16 mouse cellular contexts compared by ENCODE assay signal in the genomic region with DNA sequence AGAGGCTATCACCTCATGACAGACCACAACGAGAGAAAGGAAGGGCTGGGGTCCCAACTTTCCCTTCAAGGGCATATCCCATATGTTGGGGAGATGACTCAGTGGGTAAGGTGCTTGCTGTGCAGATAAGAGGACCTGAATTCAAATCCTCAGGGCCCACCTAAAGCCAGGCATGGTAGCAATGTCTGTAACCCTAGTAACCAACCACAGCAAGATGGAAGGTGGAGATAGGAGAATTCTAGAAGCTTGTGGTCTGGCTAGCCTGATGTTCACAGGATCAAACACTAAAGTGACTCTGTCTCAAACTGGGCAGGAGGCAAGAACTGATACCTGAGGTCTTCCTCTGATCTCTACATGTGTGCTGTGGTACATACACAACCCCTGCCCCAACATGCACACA. TPM values are rescaled to one million over a fixed set of nuclear protein-coding genes. Genes with fewer than 3 reads are reported as not detected.
DNase-seq lines count a peak whose midpoint lies in the region; ATAC-seq lines count a peak whose summit lies in the region.
"Had no signal": no experiment of that assay in that cellular context is flagged by ENCODE, and none has a peak within 500 bp of the region (broad histone marks: within the 10 kb centered on the region; RNA-seq: fewer than 3 reads in every experiment).

No protein-coding gene starts in this region.

- ATAC-seq in megakaryocyte-erythroid progenitor cell, adult 5-6 weeks (replicated peaks; ENCODE audit: low FRiP score, low TSS enrichment, poor library complexity, severe bottlenecking), result peak; percentile 72
- ATAC-seq: forebrain, embryonic 14.5 days; forebrain, postnatal 0 days; intestine, postnatal 0 days had no signal

- peak; percentile 63 for DNase-seq in 416B (ENCODE audit: low read depth)
- DNase-seq in CD4-positive helper T cell, adult 2 months (ENCODE audit: low read depth, low spot score), result peak; percentile 9
- DNase-seq in MEL-GATA-1-ER (ENCODE audit: extremely low read depth, low read depth), result peak; percentile 41
- no peak for DNase-seq in frontal cortex, postnatal 25 days (ENCODE audit: low spot score in 2 of 2)
- DNase-seq in MN1 (ENCODE audit: low spot score), result no peak
- DNase-seq: adrenal gland, adult 2 months; adrenal gland, postnatal 14 days; cerebellum, adult 18-20 months; cerebellum, adult 9-10 months; cerebellum, postnatal 14 days; forebrain, postnatal 0 days; gastrocnemius, postnatal 10 days; gastrocnemius, postnatal 36 days had no signal

RNA-seq across cellular contexts. Expression of a gene that starts 9.9 kb away (rescaled TPM):
- 19.1 and 28.6 TPM in 2 replicates for total RNA-seq in megakaryocyte-erythroid progenitor cell, adult 5-6 weeks (2014; fragmentation: Nextera tagmentation)
- total RNA-seq in megakaryocyte-erythroid progenitor cell, adult 5-6 weeks (2017), result 22.2 and 25.9 TPM in 2 replicates

RNA-seq across cellular contexts. Expression of a gene that starts 58.0 kb away (rescaled TPM):
- 70.2 and 107 TPM in 2 replicates for total RNA-seq in megakaryocyte-erythroid progenitor cell, adult 5-6 weeks (2014; fragmentation: Nextera tagmentation)
- 75.1 and 92.8 TPM in 2 replicates for total RNA-seq in megakaryocyte-erythroid progenitor cell, adult 5-6 weeks (2017)

Comparison
In these comparisons a context has a peak if more than half of its experiments do, and no peak if none do; other contexts are left out.
1. DNase-seq: peak in 416B (single experiment), CD4-positive helper T cell, adult 2 months (single experiment) and MEL-GATA-1-ER (single experiment); none in frontal cortex, postnatal 25 days (0 of 2) and MN1 (single experiment).